Mouse (Mus musculus): Measurements from ENCODE around the gene Ppard. TPM values are rescaled to one million over a fixed set of nuclear protein-coding genes. Genes with fewer than 3 reads are reported as not detected.
A peak's percentile ranks its signal among the peaks of the same experiment; 100 is the strongest.

Gene Ppard
- polyA plus RNA-seq, 1 experiment from 2014 or later, result 3.6 TPM

DNA sequence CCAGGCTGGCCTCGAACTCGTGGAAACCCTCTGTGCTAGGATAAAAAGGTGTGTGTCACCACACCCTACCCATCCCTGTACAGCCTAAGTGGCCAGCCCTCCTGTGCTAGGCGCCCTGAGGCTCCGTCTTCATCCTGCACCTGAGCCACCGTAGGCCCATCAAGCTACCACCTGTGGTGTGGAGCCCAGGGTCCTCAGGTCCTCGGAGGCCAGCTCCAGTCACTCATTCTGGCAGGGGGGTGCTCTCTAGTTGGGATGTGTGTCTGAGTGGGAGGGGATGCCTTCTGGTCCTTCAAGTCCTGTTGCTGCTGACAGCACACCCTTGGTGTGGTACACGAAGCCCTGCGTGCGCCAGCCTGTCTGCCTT, 28.0 kb downstream of the Ppard start:
- no peak for ATAC-seq (ENCODE audit: insufficient number of reproducible peaks, low FRiP score, low TSS enrichment, low read depth)
- Histone ChIP-seq H3K27ac (no peak overlapping the region), H3K4me1 (peaks cover 46% of the 10 kb centered on the region), H3K4me2 (no peak overlapping the region), H3K9me3 (no peaks in the 10 kb centered on the region), H3K27me3 (no peaks in the 10 kb centered on the region), H3K36me3 (peaks cover 6% of the 10 kb centered on the region; the same call in 1 of the 2 replicates), H3K4me3 (no peak overlapping the region), H3K9ac (no peak overlapping the region)
- WGBS, result 83% methylated on average over 9 of the region's 9 CpGs

DNA sequence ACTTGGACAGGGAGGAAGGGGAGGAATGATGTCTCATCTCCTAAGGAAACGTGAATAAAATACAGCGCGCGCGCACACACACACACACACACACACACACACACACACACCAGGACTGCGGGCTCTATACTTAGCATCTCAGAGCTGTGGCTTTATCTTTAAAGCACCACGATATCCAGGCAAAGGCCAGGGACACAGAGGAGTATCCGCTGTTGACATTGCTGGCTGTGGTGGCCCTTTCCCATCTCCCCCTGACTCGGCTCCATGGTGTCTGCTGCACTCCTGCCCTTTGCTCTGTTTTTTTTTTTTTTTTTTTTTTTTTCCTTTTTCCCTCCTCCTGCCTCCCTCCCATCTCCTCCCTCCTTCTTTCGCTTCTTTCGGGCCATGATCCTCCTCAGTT, 29.3 kb downstream of the Ppard start:
- peaks cover 6% of the 10 kb centered on the region; the same call in 1 of the 2 replicates for H3K36me3 ChIP-seq
- H3K4me1 ChIP-seq, result peaks cover 34% of the 10 kb centered on the region
- H3K27me3 ChIP-seq, result no peaks in the 10 kb centered on the region
- H3K9me3 ChIP-seq, result no peaks in the 10 kb centered on the region
- H3K27ac ChIP-seq, result no peak overlapping the region
- H3K4me2 ChIP-seq, result no peak overlapping the region
- 71% methylated on average over 11 of the region's 11 CpGs for WGBS
- no peak overlapping the region for H3K9ac ChIP-seq
- no peak for ATAC-seq (ENCODE audit: insufficient number of reproducible peaks, low FRiP score, low TSS enrichment, low read depth)
- no peak overlapping the region for H3K4me3 ChIP-seq

DNA sequence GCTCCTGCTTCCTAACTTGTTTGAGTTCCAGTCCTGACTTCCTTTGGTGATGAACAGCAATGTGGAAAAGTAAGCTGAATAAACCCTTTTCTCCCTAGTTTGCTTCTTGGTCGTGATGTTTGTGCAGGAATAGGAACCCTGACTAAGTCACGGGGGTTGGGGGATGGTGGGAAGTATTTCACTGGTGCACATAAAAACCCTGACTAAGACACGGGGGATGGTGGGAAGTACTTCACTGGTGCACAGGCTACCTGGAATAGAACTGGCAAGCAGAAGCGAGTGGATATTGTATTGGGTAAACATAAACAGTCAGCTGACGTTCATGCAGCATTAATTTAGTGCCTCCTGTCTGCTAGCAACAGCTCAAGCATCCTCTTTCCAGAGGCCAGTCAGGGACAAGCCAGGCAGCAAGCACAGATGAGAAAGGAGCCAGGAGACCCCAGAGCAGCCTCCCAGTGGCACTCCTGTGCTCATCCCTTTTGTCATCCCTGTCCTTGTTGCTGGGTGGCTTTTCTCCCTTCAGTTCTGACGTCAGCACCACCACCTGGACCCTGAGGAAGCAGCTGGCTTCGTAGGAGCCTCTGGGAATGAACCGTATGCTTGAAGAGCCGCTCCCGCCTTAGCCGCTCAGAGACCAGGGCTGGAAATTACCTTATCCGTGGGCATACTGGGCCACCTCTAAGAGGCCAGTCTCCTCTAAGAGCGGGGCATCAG, 30.8 kb downstream of the Ppard start:
- Histone ChIP-seq H3K9ac (no peak overlapping the region), H3K4me2 (no peak overlapping the region), H3K27ac (no peak overlapping the region), H3K27me3 (no peaks in the 10 kb centered on the region), H3K36me3 (peaks cover 6% of the 10 kb centered on the region; the same call in 1 of the 2 replicates), H3K4me3 (no peak overlapping the region), H3K4me1 (peaks cover 24% of the 10 kb centered on the region), H3K9me3 (no peaks in the 10 kb centered on the region)
- no peak for ATAC-seq (ENCODE audit: insufficient number of reproducible peaks, low FRiP score, low TSS enrichment, low read depth)
- WGBS, result 58% methylated on average over 13 of the region's 13 CpGs

DNA sequence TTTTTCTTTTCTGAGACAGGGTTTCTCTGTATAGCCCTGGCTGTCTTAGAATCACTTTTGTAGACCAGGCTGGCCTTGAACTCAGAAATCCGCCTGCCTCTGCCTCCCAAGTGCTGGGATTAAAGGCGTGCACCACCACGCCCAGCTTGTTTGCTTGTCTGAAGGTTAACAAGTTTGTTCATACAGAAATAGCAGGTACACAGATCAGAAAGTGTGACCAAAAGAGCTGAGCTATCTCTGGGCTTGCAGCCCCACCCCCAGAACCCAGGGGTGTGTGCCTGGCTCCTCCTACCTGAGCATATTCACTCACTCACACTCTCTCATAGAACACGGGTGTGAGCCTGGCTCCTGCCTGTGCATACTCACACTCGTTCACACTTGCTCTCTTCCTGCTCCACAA, 34.8 kb downstream of the Ppard start:
- H3K27me3 ChIP-seq, result no peaks in the 10 kb centered on the region
- 83% methylated on average over 5 of the region's 5 CpGs for WGBS
- no peaks in the 10 kb centered on the region for H3K9me3 ChIP-seq
- H3K4me1 ChIP-seq, result peaks cover 38% of the 10 kb centered on the region
- no peak overlapping the region for H3K27ac ChIP-seq
- H3K4me3 ChIP-seq, result no peak overlapping the region
- no peak overlapping the region for H3K4me2 ChIP-seq
- no peaks in the 10 kb centered on the region for H3K36me3 ChIP-seq
- no peak for ATAC-seq (ENCODE audit: insufficient number of reproducible peaks, low FRiP score, low TSS enrichment, low read depth)
- H3K9ac ChIP-seq, result no peak overlapping the region

DNA sequence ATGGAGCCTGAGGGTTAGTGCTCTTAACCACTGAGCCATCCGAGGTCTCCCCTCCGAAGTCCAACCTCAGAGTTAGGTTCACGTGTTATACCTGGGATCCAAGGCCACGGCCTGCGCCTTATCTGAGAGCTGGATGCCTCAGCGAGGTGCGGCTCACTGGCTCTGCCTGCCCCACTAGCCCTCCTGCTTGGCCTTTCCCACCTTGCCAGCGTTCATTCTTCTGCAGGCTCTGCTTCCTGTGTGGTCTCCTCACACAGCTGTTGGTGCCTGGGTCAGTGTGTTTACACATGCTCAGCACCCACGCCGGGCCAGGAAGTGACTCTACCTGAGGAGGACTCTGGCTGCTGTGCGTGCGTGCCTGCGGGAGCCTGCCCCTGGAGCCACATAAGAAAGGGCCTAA, 37.7 kb downstream of the Ppard start:
- Histone ChIP-seq H3K4me1 (peaks cover 25% of the 10 kb centered on the region), H3K9me3 (no peaks in the 10 kb centered on the region), H3K4me2 (no peak overlapping the region), H3K27me3 (no peaks in the 10 kb centered on the region), H3K4me3 (no peak overlapping the region), H3K36me3 (no peaks in the 10 kb centered on the region), H3K27ac (peak overlapping the region; percentile 58; the same call in 1 of the 2 replicates), H3K9ac (no peak overlapping the region)
- no peak for ATAC-seq (ENCODE audit: insufficient number of reproducible peaks, low FRiP score, low TSS enrichment, low read depth)
- WGBS, result 59% methylated on average over 13 of the region's 13 CpGs

DNA sequence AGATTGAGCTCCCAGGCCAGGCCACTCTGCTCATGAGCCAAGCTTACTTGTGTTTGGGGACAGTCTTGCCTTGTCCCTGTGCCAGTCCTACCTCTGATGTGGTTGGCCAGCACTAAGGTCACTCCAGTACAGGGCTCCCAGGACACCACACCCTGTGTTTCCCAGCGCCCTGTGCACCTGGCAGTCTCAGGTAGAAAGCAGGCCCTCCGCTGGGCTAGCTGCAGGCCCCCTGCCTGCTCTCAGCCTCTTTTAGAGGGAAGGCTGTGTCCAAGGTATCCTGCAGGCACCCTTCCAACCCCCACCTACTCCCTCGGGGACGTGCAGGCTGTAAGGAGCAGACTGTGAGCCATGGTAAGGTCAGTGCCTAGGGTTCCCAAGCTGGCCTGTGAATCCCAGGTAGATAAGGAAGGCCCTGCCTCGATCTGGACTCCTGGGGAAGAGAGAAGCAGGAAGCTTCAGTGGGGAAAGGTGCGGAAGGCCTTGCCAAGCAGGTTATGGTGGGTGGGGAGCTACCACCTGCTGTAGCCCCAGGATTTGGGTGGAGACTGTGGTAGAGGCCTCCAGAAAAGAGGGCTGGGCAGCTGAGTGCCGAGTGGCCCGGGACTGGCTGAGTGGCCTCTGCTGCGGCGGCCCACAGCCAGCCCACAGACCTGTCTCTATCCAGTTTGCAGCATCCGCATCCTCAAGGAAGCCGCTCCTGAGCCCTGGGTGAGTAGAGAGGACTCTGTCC, 39.2 kb downstream of the Ppard start:
- H3K9me3 ChIP-seq, result no peaks in the 10 kb centered on the region
- no peak for ATAC-seq (ENCODE audit: insufficient number of reproducible peaks, low FRiP score, low TSS enrichment, low read depth)
- H3K4me3 ChIP-seq, result no peak overlapping the region
- peak overlapping the region; percentile 61; the same call in 1 of the 2 replicates for H3K27ac ChIP-seq
- H3K4me2 ChIP-seq, result no peak overlapping the region
- H3K4me1 ChIP-seq, result peaks cover 20% of the 10 kb centered on the region
- H3K9ac ChIP-seq, result no peak overlapping the region
- H3K27me3 ChIP-seq, result no peaks in the 10 kb centered on the region
- WGBS, result 69% methylated on average over 12 of the region's 12 CpGs
- no peaks in the 10 kb centered on the region for H3K36me3 ChIP-seq

DNA sequence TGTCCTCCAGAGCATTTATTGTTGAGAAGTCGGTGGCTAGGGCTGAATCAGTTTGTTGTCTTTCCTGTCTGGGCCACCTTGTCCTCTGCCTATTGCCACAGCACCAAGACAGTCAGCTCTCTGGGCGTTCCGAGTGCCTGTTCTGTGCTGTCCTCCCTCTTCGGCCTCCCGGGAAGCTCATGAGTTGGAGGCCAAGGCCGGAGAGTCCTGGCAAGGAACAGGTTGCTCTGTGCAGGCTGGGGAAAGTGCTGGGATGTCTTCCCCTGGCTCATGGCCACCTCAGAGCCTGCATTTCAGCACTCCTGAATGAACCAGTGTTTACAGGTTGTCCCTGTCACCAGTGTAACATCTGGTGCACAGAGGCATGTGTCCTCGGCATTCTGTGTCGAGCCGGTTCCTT, 39.8 kb downstream of the Ppard start:
- no peak for ATAC-seq (ENCODE audit: insufficient number of reproducible peaks, low FRiP score, low TSS enrichment, low read depth)
- peak overlapping the region; percentile 18 for H3K27ac ChIP-seq

DNA sequence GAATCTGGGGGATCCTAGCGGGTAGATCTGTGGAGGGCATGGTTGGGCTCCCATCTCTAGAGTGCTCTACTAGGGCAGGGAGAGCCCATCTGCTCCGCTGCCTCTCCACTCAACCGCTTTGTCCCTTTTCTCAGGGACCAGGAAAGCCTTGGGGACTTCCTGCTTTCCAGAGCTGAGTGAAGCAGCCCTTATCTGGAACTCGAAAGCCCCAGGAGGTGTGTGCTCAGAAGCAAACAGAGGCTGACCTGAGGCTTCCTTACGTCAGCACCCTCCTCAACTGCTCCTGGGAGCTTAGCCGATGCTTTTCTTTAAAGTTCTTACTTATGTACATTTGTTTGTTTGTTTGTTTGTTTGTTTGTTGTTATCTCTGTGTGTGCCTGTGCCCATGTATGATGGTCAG, 40.3 kb downstream of the Ppard start:
- H3K27me3 ChIP-seq, result no peaks in the 10 kb centered on the region
- H3K9me3 ChIP-seq, result no peaks in the 10 kb centered on the region
- H3K4me2 ChIP-seq, result no peak overlapping the region
- no peak overlapping the region for H3K9ac ChIP-seq
- 79% methylated on average over 6 of the region's 6 CpGs for WGBS
- H3K36me3 ChIP-seq, result no peaks in the 10 kb centered on the region
- ATAC-seq (ENCODE audit: insufficient number of reproducible peaks, low FRiP score, low TSS enrichment, low read depth), result no peak
- peaks cover 29% of the 10 kb centered on the region for H3K4me1 ChIP-seq
- no peak overlapping the region for H3K4me3 ChIP-seq
- peak overlapping the region; percentile 18; the same call in 1 of the 2 replicates for H3K27ac ChIP-seq

More for the DNA sequence above, 39.8 kb downstream of the Ppard start:
- WGBS, result 67% methylated on average over 9 of the region's 9 CpGs
- Histone ChIP-seq H3K9me3 (no peaks in the 10 kb centered on the region), H3K4me1 (peaks cover 23% of the 10 kb centered on the region), H3K9ac (no peak overlapping the region), H3K4me2 (no peak overlapping the region), H3K4me3 (no peak overlapping the region), H3K36me3 (no peaks in the 10 kb centered on the region), H3K27me3 (no peaks in the 10 kb centered on the region)

DNA sequence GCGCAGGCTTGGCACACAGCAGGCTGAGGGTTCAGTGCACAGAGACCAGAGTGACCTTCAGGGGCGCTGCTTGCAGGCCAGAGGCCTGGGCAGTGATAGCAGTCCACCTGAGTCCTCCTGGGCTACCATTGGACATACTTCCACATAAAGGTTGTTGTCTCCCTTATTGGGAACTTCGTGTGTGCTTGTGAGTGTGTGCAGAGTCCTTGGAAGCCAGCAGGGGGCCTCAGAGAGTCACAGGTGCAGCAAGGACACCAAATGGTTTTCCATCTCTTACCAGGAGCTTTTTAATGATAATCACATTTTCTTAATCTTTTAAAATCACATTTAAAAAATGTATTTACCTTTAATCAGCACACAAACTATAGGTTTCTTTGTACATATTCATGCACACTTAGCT, 42.2 kb downstream of the Ppard start:
- Histone ChIP-seq H3K27me3 (no peaks in the 10 kb centered on the region), H3K36me3 (no peaks in the 10 kb centered on the region), H3K9me3 (no peaks in the 10 kb centered on the region), H3K9ac (no peak overlapping the region), H3K4me1 (peaks cover 43% of the 10 kb centered on the region), H3K4me2 (no peak overlapping the region), H3K27ac (no peak overlapping the region), H3K4me3 (no peak overlapping the region)
- no peak for ATAC-seq (ENCODE audit: insufficient number of reproducible peaks, low FRiP score, low TSS enrichment, low read depth)
- 87% methylated on average over 3 of the region's 3 CpGs for WGBS

DNA sequence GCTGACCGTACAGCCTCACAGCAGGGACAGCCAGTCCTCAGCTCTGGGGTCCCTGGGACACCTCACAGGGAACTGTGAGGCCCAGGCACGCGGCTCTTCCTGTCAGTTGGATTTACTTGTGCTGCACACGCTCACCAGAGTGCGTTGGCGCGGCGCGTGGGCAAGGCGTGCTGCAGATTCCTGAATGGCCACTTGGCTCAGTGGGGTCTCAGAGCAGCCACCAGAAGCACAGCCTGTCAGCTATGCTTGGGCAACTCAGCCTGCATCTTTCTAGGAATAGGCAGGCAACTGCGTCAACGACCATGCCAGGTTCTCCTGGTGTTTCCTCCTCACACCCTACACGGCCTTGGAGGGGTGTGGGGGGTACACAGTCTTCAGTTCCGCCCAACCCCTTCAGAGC, 44.7 kb downstream of the Ppard start:
- Histone ChIP-seq H3K4me1 (peaks cover 47% of the 10 kb centered on the region), H3K36me3 (no peaks in the 10 kb centered on the region), H3K9ac (no peak overlapping the region), H3K4me3 (no peak overlapping the region), H3K9me3 (no peaks in the 10 kb centered on the region), H3K4me2 (no peak overlapping the region), H3K27ac (no peak overlapping the region; the same call in 1 of the 2 replicates), H3K27me3 (no peaks in the 10 kb centered on the region)
- ATAC-seq (ENCODE audit: insufficient number of reproducible peaks, low FRiP score, low TSS enrichment, low read depth), result no peak
- WGBS, result 81% methylated on average over 14 of the region's 14 CpGs

DNA sequence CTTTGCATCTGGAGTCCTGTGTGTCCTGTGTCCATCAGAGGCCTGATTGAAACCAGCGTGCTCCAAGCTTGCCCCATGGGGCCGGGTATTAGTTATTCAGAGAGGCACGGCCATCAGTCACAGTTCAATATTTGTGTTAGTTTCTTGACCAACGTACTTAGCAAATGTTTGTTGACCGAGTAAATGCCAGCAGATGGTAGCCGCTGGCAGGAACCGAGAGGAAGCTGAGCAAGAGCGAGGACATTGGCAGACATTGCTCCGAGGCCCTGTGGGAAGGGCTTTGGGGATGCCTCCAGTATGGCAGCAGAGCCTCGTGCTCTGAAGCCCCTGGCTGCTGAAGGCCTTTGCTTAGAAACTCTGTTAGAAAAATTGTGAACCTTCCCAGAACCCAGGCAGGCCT, 45.2 kb downstream of the Ppard start:
- Histone ChIP-seq H3K36me3 (no peaks in the 10 kb centered on the region), H3K4me1 (peaks cover 45% of the 10 kb centered on the region), H3K9ac (no peak overlapping the region), H3K27me3 (no peaks in the 10 kb centered on the region), H3K4me3 (no peak overlapping the region), H3K27ac (no peak overlapping the region), H3K9me3 (no peaks in the 10 kb centered on the region), H3K4me2 (no peak overlapping the region)
- no peak for ATAC-seq (ENCODE audit: insufficient number of reproducible peaks, low FRiP score, low TSS enrichment, low read depth)
- WGBS, result 70% methylated on average over 10 of the region's 10 CpGs

DNA sequence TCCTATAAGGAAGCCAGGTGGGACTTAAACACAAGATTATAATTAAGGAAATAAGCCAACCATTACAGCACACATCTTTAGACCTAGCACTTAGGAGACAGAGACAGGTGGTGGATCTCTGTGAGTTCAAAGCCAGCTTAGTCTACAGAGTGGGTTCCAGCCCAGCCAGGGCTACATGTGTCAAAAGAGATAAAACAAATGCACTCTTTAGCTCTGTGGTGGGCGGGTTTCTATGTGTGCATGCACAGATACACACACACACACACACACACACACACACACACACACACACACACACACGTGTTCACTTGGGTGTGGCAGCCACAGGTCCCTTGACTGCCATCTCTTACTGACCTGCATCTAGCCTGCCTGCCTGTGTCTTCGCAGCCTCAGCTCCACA, 45.7 kb downstream of the Ppard start:
- H3K27me3 ChIP-seq, result no peaks in the 10 kb centered on the region
- H3K9ac ChIP-seq, result no peak overlapping the region
- H3K4me3 ChIP-seq, result no peak overlapping the region
- H3K27ac ChIP-seq, result no peak overlapping the region
- peaks cover 48% of the 10 kb centered on the region for H3K4me1 ChIP-seq
- no peaks in the 10 kb centered on the region for H3K36me3 ChIP-seq
- H3K9me3 ChIP-seq, result no peaks in the 10 kb centered on the region
- ATAC-seq (ENCODE audit: insufficient number of reproducible peaks, low FRiP score, low TSS enrichment, low read depth), result no peak
- no peak overlapping the region for H3K4me2 ChIP-seq
- WGBS, result 80% methylated on average over 3 of the region's 3 CpGs

Data from limb, embryonic 15.5 days (tissue).